ENCODE assay signal across 11 mouse cellular contexts in the genomic region with DNA sequence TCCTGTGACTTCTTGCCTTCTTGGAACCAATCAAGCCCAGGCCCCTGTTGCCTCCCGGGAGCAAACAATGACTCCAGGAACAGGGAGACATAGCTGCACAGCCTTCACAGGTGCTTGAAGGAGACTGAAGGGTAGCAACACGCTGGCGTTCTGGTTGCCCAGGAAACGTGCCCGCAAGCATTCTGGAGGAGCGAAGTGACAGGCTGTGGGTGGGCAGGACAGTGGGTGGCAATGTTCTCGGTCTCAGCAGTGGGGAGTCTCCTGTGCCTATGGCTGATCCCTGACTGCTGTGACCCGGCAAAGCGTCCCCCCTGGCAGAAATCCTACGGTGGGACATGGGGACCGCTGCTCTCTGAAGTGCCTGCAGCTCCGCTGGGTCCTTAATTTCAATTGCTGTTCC. TPM values are rescaled to one million over a fixed set of nuclear protein-coding genes. Genes with fewer than 3 reads are reported as not detected.
DNase-seq lines count a peak whose midpoint lies in the region; ATAC-seq and TF ChIP-seq lines count a peak whose summit lies in the region.
"Had no signal": no experiment of that assay in that cellular context is flagged by ENCODE, and none has a peak within 500 bp of the region (broad histone marks: within the 10 kb centered on the region; RNA-seq: fewer than 3 reads in every experiment).

No protein-coding gene starts in this region.

- H3K27ac ChIP-seq in forebrain, postnatal 0 days (ENCODE audit: low read depth, low read length) = 0 out of 2 replicates have a peak overlapping the region, but pooled peaks have one; percentile 62
- no peak overlapping the region for H3K27ac ChIP-seq in forebrain, embryonic 12.5 days
- H3K27ac ChIP-seq in olfactory bulb, adult 2 months (ENCODE audit: insufficient read depth, low read depth, low read length) = peak overlapping the region; percentile 98
- H3K27ac ChIP-seq: neural tube, embryonic 12.5 days had no signal

- H3K27me3 ChIP-seq in forebrain, postnatal 0 days (ENCODE audit: insufficient read depth, low read length) = no peaks in the 10 kb centered on the region
- H3K27me3 ChIP-seq in forebrain, embryonic 12.5 days = no peaks in the 10 kb centered on the region; the same call in 1 of the 2 replicates
- H3K27me3 ChIP-seq: neural tube, embryonic 12.5 days; Patski had no signal

- 31% methylated on average over 12 of the region's 12 CpGs for WGBS in forebrain, postnatal 0 days
- 60% methylated on average over 12 of the region's 12 CpGs for WGBS in forebrain, embryonic 12.5 days
- 19% methylated on average over 12 of the region's 12 CpGs for WGBS in olfactory bulb, adult 2 months

- no peaks in the 10 kb centered on the region for H3K9me3 ChIP-seq in forebrain, postnatal 0 days (ENCODE audit: low read length)
- no peaks in the 10 kb centered on the region for H3K9me3 ChIP-seq in forebrain, embryonic 12.5 days
- H3K9me3 ChIP-seq: neural tube, embryonic 12.5 days had no signal

- no peak for TF ChIP-seq POLR2A in olfactory bulb, adult 2 months (IDR thresholded peaks at IDR 0.05; ENCODE audit: insufficient read depth, low read depth, low read length)

- no peak for TF ChIP-seq CTCF in forebrain, postnatal 0 days (IDR thresholded peaks at IDR 0.05; ENCODE audit: low read depth)
- TF ChIP-seq CTCF in olfactory bulb, adult 2 months (IDR thresholded peaks at IDR 0.05; ENCODE audit: insufficient read depth, low read depth, low read length) = no peak

- peak; percentile 35; the same call in 1 of the 2 replicates for ATAC-seq in forebrain, postnatal 0 days
- no peak for ATAC-seq in forebrain, embryonic 12.5 days (ENCODE audit: low FRiP score)
- ATAC-seq: Patski had no signal

- 0 out of 2 replicates have a peak overlapping the region, but pooled peaks have one; percentile 2 for H3K4me2 ChIP-seq in forebrain, postnatal 0 days (ENCODE audit: low read depth)
- no peak overlapping the region for H3K4me2 ChIP-seq in forebrain, embryonic 12.5 days
- H3K4me2 ChIP-seq: neural tube, embryonic 12.5 days had no signal

- H3K36me3 ChIP-seq in forebrain, postnatal 0 days (ENCODE audit: insufficient read depth) = no peaks in the 10 kb centered on the region
- no peaks in the 10 kb centered on the region for H3K36me3 ChIP-seq in forebrain, embryonic 12.5 days (replicated peaks)
- H3K36me3 ChIP-seq: neural tube, embryonic 12.5 days had no signal

- H3K9ac ChIP-seq in forebrain, postnatal 0 days = no peak overlapping the region
- no peak overlapping the region for H3K9ac ChIP-seq in forebrain, embryonic 12.5 days
- H3K9ac ChIP-seq: neural tube, embryonic 12.5 days had no signal

- peak; percentile 60 for DNase-seq in forebrain, postnatal 0 days
- DNase-seq in frontal cortex, postnatal 25 days (ENCODE audit: low spot score in 2 of 2) = peak; percentile 56 to 70
- peak; percentile 82 to 87 for DNase-seq in layer of hippocampus, postnatal 36 days
- DNase-seq in heart, adult 9 months (ENCODE audit: low spot score in 2 of 2) = no peak
- DNase-seq in gastrocnemius, adult 8-10 months (ENCODE audit: low spot score in 2 of 2) = no peak
- DNase-seq in thymus, postnatal 14 days = no peak
- DNase-seq: heart, adult 11 months had no signal

- H3K4me3 ChIP-seq in forebrain, postnatal 0 days (ENCODE audit: low read depth, low read length) = no peak overlapping the region
- no peak overlapping the region for H3K4me3 ChIP-seq in forebrain, embryonic 12.5 days (replicated peaks)
- no peak overlapping the region for H3K4me3 ChIP-seq in olfactory bulb, adult 2 months (ENCODE audit: insufficient read depth, low read depth, low read length)
- H3K4me3 ChIP-seq: neural tube, embryonic 12.5 days had no signal

- peaks cover 23% of the 10 kb centered on the region for H3K4me1 ChIP-seq in forebrain, postnatal 0 days (ENCODE audit: insufficient read depth)
- peaks cover 32% of the 10 kb centered on the region for H3K4me1 ChIP-seq in forebrain, embryonic 12.5 days
- peaks cover 75% of the 10 kb centered on the region for H3K4me1 ChIP-seq in olfactory bulb, adult 2 months (ENCODE audit: control insufficient read depth, insufficient read depth, low read length)

RNA-seq across cellular contexts. Expression of gene Ajap1, which starts 43.6 kb away (rescaled TPM):
- total RNA-seq in forebrain, postnatal 0 days (2014; rRNA removed) = 26.5 and 40.4 TPM in 2 replicates
- 15.9 and 22.9 TPM in 2 replicates for polyA plus RNA-seq in forebrain, postnatal 0 days (2015; fragmentation: Nextera tagmentation; extraction: Ambion mirVana)
- 2.7 and 3.5 TPM in 2 replicates for polyA plus RNA-seq in forebrain, embryonic 12.5 days (2016; fragmentation: Nextera tagmentation; extraction: Ambion mirVana)
- 10 to 100 TPM; 43.9 to 52.3 TPM for total RNA-seq in layer of hippocampus, postnatal 36 days (2021)
- not detected in 2 replicates for polyA plus RNA-seq in olfactory bulb, adult 2 months (2012; ENCODE audit: insufficient read depth, insufficient read length, low replicate concordance, missing spikeins)
- under 1 TPM; 0.11 to 0.39 (median 0.27) TPM for total RNA-seq in gastrocnemius, adult 8-10 months (2022)
- polyA plus RNA-seq: Patski had no signal

Comparison
In these comparisons a context has a peak if more than half of its experiments do, and no peak if none do; other contexts are left out.
1. DNase-seq: peak in forebrain, postnatal 0 days (single experiment), frontal cortex, postnatal 25 days (2 of 2) and layer of hippocampus, postnatal 36 days (2 of 2); none in heart, adult 9 months (0 of 2), gastrocnemius, adult 8-10 months (0 of 2) and thymus, postnatal 14 days (single experiment).
2. RNA of gene Ajap1, which starts 43.6 kb away (total RNA-seq): 43.9 to 52.3 TPM in layer of hippocampus, postnatal 36 days and 26.5 to 40.4 TPM in forebrain, postnatal 0 days; 0.11 to 0.39 TPM in gastrocnemius, adult 8-10 months; every median in the first group is over 10 times any median in the second.